Mouse (Mus musculus): Measurements from ENCODE around the gene Gm42878. TPM values are rescaled to one million over a fixed set of nuclear protein-coding genes. Genes with fewer than 3 reads are reported as not detected.

Gm42878 gene
- polyA plus RNA-seq, 1 experiment from 2014 or later = not detected

- Histone ChIP-seq H3K36me3 (ENCODE audit: control insufficient read depth, insufficient read depth) (no peaks in the 10 kb centered on the region), H3K4me3 (ENCODE audit: low read depth, low read length) (no peak overlapping the region), H3K4me2 (replicated peaks; ENCODE audit: low read depth) (peak overlapping the region; percentile 90), H3K27me3 (replicated peaks; ENCODE audit: control insufficient read depth, insufficient read depth, low read length) (no peaks in the 10 kb centered on the region), H3K9me3 (ENCODE audit: control insufficient read depth) (no peaks in the 10 kb centered on the region), H3K9ac (ENCODE audit: low read depth, low read length) (no peak overlapping the region), H3K4me1 (replicated peaks; ENCODE audit: control insufficient read depth, insufficient read depth, low read length) (peaks cover 3% of the 10 kb centered on the region; the same call in 1 of the 2 replicates), H3K27ac (ENCODE audit: low read depth, low read length) (peak overlapping the region; percentile 15; the same call in 1 of the 2 replicates)
- 72% methylated on average over 11 of the region's 11 CpGs for WGBS
- TF ChIP-seq CTCF (IDR thresholded peaks at IDR 0.05; ENCODE audit: low read depth) = no peak
- no peak for ATAC-seq
These were observed 46.3 kb upstream of the Gm42878 start for GRCm38 (mm10) chr5:121591417-121592063.

GRCm38 (mm10) chr5:121589928-121590327 is 44.6 kb upstream of the Gm42878 start:
- H3K27ac ChIP-seq (ENCODE audit: low read depth, low read length) = no peak overlapping the region
- H3K4me1 ChIP-seq (replicated peaks; ENCODE audit: control insufficient read depth, insufficient read depth, low read length) = no peaks in the 10 kb centered on the region; the same call in 1 of the 2 replicates
- no peak overlapping the region for H3K4me3 ChIP-seq (ENCODE audit: low read depth, low read length)
- no peaks in the 10 kb centered on the region for H3K27me3 ChIP-seq (replicated peaks; ENCODE audit: control insufficient read depth, insufficient read depth, low read length)
- H3K4me2 ChIP-seq (replicated peaks; ENCODE audit: low read depth) = no peak overlapping the region
- ATAC-seq = no peak
- no peak overlapping the region for H3K9ac ChIP-seq (ENCODE audit: low read depth, low read length)
- no peak for TF ChIP-seq CTCF (IDR thresholded peaks at IDR 0.05; ENCODE audit: low read depth)
- H3K9me3 ChIP-seq (ENCODE audit: control insufficient read depth) = no peaks in the 10 kb centered on the region
- 86% methylated on average over 6 of the region's 6 CpGs for WGBS
- H3K36me3 ChIP-seq (ENCODE audit: control insufficient read depth, insufficient read depth) = no peaks in the 10 kb centered on the region

GRCm38 (mm10) chr5:121586400-121587039 is 41.2 kb upstream of the Gm42878 start:
- no peak for TF ChIP-seq CTCF (IDR thresholded peaks at IDR 0.05; ENCODE audit: low read depth)
- peak overlapping the region; percentile 28; the same call in 1 of the 2 replicates for H3K27ac ChIP-seq (ENCODE audit: low read depth, low read length)
- H3K36me3 ChIP-seq (ENCODE audit: control insufficient read depth, insufficient read depth) = no peaks in the 10 kb centered on the region
- H3K4me2 ChIP-seq (replicated peaks; ENCODE audit: low read depth) = 0 out of 2 replicates have a peak overlapping the region, but pooled peaks have one; percentile 2
- no peaks in the 10 kb centered on the region for H3K27me3 ChIP-seq (replicated peaks; ENCODE audit: control insufficient read depth, insufficient read depth, low read length)
- H3K9ac ChIP-seq (ENCODE audit: low read depth, low read length) = no peak overlapping the region
- H3K4me1 ChIP-seq (replicated peaks; ENCODE audit: control insufficient read depth, insufficient read depth, low read length) = 0 out of 2 replicates have a peak, but pooled peaks cover 3% of the 10 kb centered on the region
- H3K9me3 ChIP-seq (ENCODE audit: control insufficient read depth) = no peaks in the 10 kb centered on the region
- 47% methylated on average over 6 of the region's 6 CpGs for WGBS
- ATAC-seq = no peak
- no peak overlapping the region for H3K4me3 ChIP-seq (ENCODE audit: low read depth, low read length)

GRCm38 (mm10) chr5:121585699-121586098 is 40.4 kb upstream of the Gm42878 start:
- TF ChIP-seq CTCF (IDR thresholded peaks at IDR 0.05; ENCODE audit: low read depth) = no peak
- H3K4me3 ChIP-seq (ENCODE audit: low read depth, low read length) = no peak overlapping the region
- H3K9me3 ChIP-seq (ENCODE audit: control insufficient read depth) = no peaks in the 10 kb centered on the region
- 93% methylated on average over 5 of the region's 5 CpGs for WGBS
- H3K4me1 ChIP-seq (replicated peaks; ENCODE audit: control insufficient read depth, insufficient read depth, low read length) = 0 out of 2 replicates have a peak, but pooled peaks cover 3% of the 10 kb centered on the region
- no peaks in the 10 kb centered on the region for H3K27me3 ChIP-seq (replicated peaks; ENCODE audit: control insufficient read depth, insufficient read depth, low read length)
- H3K9ac ChIP-seq (ENCODE audit: low read depth, low read length) = no peak overlapping the region
- ATAC-seq = no peak
- 0 out of 2 replicates have a peak overlapping the region, but pooled peaks have one; percentile 2 for H3K4me2 ChIP-seq (replicated peaks; ENCODE audit: low read depth)
- no peaks in the 10 kb centered on the region for H3K36me3 ChIP-seq (ENCODE audit: control insufficient read depth, insufficient read depth)
- H3K27ac ChIP-seq (ENCODE audit: low read depth, low read length) = no peak overlapping the region

- 0 out of 2 replicates have a peak, but pooled peaks cover 3% of the 10 kb centered on the region for H3K4me1 ChIP-seq (replicated peaks; ENCODE audit: control insufficient read depth, insufficient read depth, low read length)
- TF ChIP-seq CTCF (IDR thresholded peaks at IDR 0.05; ENCODE audit: low read depth) = no peak
- ATAC-seq = no peak
- no peak overlapping the region for H3K4me3 ChIP-seq (ENCODE audit: low read depth, low read length)
- no peak overlapping the region for H3K4me2 ChIP-seq (replicated peaks; ENCODE audit: low read depth)
- no peak overlapping the region for H3K9ac ChIP-seq (ENCODE audit: low read depth, low read length)
- H3K27me3 ChIP-seq (replicated peaks; ENCODE audit: control insufficient read depth, insufficient read depth, low read length) = no peaks in the 10 kb centered on the region
- WGBS = 94% methylated on average over 10 of the region's 10 CpGs
- no peak overlapping the region for H3K27ac ChIP-seq (ENCODE audit: low read depth, low read length)
- peaks cover 5% of the 10 kb centered on the region for H3K36me3 ChIP-seq (ENCODE audit: control insufficient read depth, insufficient read depth)
- H3K9me3 ChIP-seq (ENCODE audit: control insufficient read depth) = no peaks in the 10 kb centered on the region
These were observed 39.7 kb upstream of the Gm42878 start for GRCm38 (mm10) chr5:121585005-121585404.

- H3K4me1 ChIP-seq (replicated peaks; ENCODE audit: control insufficient read depth, insufficient read depth, low read length) = 0 out of 2 replicates have a peak, but pooled peaks cover 3% of the 10 kb centered on the region
- peak overlapping the region; percentile 17 for H3K4me3 ChIP-seq (ENCODE audit: low read depth, low read length)
- ATAC-seq = peak; percentile 94
- H3K4me2 ChIP-seq (replicated peaks; ENCODE audit: low read depth) = peak overlapping the region; percentile 51
- TF ChIP-seq CTCF (IDR thresholded peaks at IDR 0.05; ENCODE audit: low read depth) = peak; percentile 93
- H3K36me3 ChIP-seq (ENCODE audit: control insufficient read depth, insufficient read depth) = peaks cover 16% of the 10 kb centered on the region
- no peaks in the 10 kb centered on the region for H3K27me3 ChIP-seq (replicated peaks; ENCODE audit: control insufficient read depth, insufficient read depth, low read length)
- 27% methylated on average over 12 of the region's 12 CpGs for WGBS
- no peaks in the 10 kb centered on the region for H3K9me3 ChIP-seq (ENCODE audit: control insufficient read depth)
- H3K27ac ChIP-seq (ENCODE audit: low read depth, low read length) = peak overlapping the region; percentile 86
- peak overlapping the region; percentile 31; the same call in 1 of the 2 replicates for H3K9ac ChIP-seq (ENCODE audit: low read depth, low read length)
These were observed 38.7 kb upstream of the Gm42878 start for GRCm38 (mm10) chr5:121583765-121584501.
